Mouse (Mus musculus) kidney, postnatal 14 days (tissue): ENCODE results near the gene Schip1.

Experiments used
- DNase-seq: peaks from one replicate; pipeline ENCODE4 v3.0.0; 2022; ENCODE audit warnings: mixed read lengths

The Schip1 gene

DNA sequence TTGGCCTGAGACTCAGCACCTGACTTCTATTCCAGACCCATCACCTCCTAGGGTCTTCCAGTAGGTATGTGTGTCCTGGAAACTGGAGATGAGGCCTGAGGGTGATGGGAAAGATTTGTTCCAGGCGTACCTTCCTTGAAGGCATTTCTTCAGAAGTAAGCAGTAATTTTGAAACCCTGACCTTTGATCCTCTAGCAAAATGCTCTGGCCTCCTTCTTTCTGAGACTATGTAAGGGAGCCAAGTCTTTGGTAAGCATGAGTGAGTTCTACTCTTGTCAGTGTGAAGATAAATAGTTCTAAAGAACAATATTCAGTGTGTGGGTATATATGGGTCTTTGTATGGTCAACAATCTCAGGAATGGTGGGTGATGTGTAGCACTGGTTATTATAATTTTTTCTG, 65.8 kb downstream of the Schip1 start:
- peak; percentile 3 for DNase-seq

DNA sequence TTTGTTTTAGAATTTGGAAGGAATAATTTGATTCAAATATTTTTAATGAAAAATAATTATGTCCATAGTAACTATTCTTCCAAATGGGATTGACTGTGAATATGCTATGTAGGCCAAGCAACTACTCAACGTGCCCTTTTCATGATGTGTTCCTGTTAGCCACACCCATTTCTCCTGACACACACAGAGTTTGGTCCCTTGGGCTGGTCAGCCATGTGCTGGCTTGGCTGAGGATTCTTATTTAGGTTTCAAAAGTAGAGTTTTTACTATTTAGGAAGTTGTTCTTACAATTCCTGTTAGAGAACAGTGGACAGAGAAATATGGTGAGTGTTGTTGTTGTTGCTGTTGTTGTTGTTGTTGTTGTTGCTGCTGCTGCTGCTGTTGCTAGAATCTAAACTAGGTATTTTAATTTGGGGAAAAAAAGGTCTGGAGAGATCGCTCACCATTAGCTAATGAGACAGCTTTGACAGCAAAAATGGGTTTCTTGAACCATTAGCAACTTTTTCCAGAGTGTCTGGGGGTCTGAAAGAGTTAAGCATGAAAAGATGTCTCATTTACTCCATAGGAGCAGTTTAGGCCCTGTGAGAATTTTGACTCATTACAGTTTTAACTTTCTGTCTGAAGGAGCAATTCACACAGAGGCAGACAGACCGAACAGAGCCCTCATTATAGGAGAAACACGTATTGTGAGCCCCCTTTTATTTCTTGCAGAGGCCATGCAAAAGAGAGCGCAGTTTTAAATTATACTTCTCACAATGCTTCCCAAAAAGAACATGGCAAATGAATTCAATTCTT, 74.4 kb downstream of the Schip1 start:
- DNase-seq, result no peak

DNA sequence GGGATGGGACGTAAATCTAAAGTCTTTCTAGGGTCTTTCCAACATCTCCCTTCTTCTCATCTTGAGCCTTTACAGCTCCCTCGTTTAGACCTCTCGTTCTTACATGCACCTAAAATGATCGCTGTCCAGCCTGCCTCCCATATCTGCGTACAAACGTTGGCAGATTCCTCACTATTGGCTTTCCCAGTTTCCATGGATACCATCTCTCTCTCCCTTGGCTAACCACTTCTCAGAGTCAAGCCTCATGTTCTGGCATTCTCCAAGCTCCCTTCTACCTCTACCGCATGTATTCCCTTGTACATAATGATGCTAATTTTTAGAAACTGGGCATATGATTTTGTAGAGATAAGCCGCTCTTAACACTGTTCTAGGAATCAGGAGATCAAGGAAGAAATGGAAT, 86.1 kb downstream of the Schip1 start:
- no peak for DNase-seq

DNA sequence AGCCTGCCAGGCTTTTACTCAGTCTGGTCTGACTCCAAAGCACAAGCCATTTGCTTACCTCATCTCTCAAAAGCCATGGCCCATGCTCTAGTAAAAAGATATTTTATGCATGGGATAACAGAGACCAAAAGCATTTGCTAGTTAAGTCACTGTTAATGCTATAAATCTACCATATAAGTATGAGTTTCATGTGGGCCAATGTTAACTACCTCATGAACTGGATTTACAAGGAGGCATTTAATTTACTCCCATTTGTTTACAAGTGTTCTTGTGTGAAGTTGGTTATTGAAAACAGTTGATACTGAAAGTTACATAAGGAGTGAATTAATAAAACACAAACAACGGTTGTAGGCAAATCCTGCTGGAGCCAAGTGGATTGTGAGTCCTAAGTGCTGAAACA, 95.6 kb downstream of the Schip1 start:
- DNase-seq, result no peak

DNA sequence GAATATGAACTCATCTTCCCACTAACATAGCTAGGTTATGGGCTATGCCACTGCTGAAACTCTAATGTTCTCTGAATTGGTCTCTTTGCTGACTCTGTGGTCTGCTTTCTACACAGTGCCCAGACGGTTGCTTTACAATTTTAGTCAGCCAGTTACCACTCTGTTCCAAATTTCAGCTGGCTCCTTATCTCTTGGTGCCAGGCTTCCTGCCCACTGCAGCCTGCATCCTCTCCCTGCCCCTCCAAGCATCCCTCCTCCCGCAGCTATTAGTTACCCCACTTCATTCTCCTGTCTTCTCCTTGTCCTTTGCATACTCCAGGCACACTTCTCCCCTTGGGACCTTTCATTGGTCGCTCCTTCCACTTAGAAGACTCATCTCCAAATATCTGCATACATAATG, 96.2 kb downstream of the Schip1 start:
- no peak for DNase-seq

DNA sequence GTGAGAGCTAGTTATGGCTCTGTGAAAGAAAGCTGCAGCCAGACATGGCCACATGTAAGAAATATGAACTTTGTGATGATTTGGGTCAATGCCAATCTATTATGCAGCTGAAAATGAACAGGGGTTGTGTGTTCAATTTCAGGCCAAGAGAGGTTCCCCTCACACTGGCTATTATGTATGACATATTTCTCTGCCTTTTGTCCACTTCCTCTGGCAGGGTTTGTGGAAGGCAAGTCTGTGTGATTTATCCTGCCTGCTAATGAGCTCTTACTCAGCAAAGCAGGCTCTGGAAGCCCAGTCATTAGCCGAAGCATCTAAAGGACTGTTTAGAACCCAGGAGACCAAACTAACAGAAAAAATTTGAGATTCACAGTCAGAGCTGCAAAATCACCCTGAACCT, 113.6 kb downstream of the Schip1 start:
- DNase-seq, result no peak

DNA sequence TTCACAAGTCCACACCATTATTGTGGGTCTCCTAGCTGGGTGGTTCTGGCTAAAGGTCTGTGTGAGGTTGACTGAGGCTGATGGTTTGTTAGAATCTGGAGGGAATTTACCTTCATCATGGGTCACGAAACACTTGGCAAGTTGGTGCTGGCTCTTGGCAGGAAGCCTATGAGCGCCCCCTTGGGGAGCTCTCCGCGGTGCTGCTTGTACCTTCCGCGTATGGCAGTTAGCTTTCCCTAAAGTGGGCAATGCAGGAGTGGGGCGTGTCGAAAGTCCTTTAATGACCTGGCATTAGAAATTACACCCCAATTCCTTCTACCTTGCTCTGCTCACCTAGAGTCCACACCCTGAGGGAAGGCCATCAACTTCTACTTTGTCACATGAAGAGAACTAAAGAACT, 122.9 kb downstream of the Schip1 start:
- DNase-seq, result peak; percentile 4

DNA sequence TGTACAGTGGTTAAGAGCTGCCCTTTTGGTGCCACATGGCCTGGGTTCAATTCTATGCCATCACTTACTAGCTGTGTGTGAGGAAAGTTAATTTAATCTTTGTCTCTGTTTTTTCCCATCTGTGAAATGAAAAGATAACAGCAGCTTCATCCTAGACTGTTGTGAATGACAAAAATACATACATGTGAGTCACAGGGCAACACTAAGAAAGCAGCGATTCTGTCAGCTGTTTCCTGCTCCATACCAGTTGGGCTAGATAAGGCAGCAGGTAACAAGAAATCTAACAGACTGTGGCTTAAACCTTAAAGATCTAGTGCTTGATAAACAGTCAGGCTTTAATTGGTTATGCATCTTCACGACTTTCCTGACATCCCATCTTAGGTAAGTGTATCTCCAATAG, 124.5 kb downstream of the Schip1 start:
- DNase-seq, result no peak

DNA sequence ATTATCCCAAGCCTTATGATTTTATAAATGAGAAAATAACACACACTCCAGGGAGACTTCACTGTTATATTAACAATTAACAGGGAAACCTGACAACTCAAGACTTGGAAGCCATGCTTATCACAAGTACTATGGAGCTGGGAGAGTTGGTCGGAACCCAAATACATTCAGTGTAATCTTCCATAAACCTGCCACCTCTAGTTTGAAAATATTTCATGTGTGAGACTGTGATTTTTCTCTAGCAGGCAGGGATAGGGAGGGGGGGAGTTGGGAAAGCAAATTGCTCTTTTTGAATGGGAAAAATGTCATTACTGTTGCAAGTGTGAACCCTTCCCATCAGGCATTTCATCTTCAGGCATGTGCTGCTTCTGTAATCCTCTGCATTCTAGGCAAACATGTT, 132.3 kb downstream of the Schip1 start:
- DNase-seq, result no peak

DNA sequence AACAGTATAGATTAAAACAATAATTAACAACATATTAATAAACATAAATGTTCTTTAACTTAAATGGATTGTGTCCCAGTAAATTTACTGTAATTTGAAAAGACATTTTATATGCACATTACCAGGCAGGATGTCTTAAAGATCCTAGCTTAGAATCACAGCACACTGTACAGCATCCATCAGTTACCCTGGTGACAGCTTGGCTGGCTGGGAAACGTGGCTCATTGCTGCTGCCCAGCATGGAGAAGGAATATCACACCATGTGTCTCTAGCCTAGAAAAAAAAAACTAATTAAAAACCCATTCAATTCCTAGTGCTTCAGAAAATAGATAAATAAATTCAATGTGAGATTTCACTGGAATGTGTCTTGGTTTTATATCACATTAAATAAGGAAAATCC, 136.6 kb downstream of the Schip1 start:
- no peak for DNase-seq

DNA sequence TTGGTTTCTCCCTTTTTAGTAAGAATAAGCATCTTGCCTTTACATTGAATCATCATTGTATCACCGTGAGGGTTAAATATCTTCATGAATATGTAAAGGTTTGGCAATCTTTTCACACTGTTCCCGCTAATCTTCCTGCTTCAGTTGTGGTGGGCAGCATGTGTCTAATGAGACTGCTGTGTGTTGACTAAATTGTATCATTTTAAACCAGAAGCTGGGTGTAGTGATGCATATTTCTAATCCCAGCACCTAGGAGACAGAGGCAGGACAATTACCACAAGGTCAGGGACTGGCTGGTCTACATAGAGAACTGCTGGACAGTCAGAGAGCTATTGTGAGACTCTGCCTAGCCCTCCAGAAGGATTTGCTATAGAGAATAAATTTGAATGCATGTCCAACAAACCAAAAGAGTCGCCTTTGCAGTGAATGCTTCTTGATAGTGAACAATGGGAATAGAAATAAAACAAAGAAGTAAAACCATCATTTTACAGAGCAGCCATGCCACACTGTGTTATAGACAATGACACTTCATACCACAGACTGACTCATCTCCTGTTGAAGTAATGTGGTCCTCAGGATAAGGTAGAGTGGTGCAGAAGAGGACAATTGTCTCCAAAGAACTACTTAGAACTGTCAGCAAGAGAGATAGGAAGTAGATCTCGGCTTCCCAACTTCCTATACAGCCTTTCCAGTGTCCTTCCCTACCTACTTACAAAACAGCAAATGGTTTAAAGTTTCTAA, 137.7 kb downstream of the Schip1 start:
- DNase-seq, result no peak

DNA sequence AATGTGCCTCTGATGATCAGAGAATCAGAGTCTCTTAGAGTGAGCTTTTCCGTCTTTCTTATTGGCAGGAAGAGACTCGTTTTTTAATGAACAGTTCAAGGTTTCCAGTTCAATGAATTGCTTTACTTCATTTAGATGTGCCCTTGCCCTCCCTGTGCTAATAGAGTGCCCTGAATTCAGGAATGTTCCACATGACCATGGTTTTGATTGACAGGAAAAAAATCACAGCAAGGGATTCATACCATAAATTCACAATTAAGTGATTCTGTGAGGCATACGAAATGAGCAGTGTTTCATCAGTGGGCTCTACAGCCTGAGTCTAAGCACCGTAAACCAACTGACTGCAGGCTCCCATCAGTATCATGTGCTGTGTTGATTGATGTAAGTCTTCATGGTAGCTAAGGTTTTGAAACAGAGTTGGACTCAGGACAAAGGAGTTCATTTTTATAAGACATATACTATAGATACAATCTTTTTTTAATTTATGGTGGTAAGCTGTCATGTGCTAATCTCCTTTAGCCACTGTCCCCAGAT, 139.4 kb downstream of the Schip1 start:
- no peak for DNase-seq

DNA sequence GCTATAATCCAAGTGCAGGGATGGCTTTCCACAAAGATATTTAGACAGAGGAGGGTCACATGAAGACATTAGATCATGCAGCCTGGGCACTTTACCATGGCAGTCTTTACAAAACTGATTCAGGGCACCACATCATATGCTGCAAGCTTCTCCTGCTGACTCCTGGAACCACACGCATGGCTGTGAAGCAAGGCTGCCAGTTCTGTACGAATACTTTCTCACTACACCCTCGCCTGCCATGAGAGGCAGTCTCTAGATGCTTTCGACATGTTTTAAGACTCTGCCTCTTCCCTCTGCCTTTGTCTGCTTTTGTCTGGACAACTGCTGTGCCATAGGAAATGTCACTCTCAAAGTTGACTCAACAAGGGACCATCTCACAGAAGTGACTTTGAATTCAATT, 145.8 kb downstream of the Schip1 start:
- no peak for DNase-seq

DNA sequence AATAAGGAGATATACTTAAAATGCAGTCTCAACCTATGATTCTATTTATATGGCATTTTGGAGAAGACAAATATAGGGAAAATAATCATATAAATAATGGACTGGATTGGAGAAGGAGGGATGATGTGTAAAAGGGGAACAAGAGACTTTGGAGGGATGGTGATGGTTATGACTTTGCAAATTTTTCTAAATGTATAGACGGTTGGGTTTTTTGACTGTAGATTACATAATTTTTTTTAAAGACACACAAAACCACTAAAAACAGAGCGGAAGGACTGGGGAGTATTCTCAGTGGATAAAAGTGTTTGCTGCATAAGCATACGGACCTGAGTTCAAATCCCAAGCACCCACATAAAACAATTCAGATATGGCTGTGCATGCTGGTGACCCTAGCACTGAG, 156.8 kb downstream of the Schip1 start:
- no peak for DNase-seq

DNA sequence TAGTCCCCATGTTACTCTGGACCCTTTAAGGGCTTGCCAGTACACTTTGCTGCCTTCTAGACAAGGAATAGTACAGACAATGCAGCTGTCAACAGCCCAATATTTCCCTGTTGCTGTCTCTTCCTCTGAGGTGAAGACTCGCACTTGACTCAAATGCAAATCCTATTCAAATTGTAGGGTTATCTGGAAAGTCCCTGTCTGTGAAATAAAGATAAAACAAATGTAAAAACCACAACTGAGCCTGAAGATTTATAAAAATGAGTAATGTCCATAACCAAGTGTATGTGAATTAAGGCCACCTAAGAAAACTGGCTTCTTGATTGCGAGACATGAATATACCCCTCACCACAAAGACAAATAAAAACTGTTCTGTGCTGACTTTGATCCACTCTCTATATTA, 175.3 kb downstream of the Schip1 start:
- DNase-seq, result no peak

DNA sequence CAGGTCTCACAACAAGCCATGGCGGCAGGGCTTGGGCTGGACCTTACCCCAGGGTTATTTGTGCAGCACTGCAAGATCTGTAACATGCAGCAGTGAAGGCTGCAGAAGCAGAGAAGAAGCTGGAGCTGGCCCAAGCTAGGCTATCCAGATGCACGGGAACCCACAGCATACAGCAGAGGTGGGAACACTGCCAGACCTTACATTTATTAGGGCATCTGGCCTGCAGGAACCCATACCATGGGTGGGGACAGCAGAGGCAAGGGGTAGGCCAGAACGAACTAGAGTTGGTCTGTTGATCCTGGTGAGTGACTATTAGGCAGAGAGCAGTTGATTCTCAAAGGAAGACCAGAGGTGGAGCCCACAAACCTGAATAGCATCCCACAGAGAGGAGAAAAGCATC, 178.6 kb downstream of the Schip1 start:
- DNase-seq, result no peak

DNA sequence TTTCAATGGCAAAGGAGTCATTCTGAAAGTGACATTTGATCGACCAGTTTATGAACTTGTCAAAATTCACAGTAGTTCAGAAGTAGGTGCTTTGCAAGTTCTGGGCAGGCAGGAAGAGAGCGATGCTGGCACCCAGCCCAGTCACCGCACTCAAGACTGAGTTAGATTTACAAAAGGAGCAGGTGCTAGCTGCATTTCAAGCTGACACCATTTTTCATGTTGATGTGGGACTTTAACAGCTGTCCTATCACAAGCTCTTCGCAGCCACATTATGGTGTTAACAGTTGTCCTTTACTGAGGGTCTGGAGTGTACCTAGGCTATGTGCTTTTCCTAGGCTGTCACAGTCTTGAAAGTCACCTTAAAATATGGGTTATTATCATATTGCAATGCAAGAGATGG, 181.6 kb downstream of the Schip1 start:
- DNase-seq, result no peak

DNA sequence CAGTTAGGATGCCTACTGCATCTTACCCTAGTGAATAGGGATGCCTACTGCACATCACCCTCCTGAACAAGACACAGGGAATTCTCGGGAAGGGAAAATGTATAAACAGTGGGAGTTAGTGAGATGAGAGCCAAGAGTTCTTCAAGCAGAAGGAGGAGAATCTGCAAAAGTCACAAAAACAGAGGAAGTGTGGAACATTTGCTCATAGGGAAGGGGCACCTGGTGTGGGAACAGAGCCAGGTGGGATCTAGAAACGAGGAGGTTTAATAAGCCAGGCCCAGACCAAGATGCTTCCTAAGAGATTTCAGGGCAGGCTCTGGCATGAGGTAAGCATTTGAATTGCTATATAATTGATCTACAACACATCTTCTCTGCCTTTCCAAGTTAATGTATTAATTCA, 186.0 kb downstream of the Schip1 start:
- no peak for DNase-seq

DNA sequence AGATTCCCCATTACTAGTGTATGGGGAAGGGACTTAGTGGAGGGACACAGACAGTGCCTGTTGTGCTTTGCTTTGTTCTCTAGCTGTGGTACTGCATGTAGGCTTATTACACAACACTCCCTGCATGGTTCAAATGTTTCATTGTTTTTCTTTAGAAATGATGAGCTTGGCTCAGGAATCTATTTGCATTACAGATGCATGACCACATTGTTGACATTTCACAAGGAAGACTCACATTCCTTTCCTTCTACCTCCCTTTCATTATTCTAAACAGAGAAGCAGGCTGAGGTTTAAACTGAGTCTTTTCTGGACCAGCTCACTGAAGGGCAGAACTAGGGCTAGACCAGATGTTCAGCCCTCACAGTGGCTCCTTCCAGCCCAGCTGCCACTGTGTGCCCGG, 187.7 kb downstream of the Schip1 start:
- DNase-seq, result no peak

DNA sequence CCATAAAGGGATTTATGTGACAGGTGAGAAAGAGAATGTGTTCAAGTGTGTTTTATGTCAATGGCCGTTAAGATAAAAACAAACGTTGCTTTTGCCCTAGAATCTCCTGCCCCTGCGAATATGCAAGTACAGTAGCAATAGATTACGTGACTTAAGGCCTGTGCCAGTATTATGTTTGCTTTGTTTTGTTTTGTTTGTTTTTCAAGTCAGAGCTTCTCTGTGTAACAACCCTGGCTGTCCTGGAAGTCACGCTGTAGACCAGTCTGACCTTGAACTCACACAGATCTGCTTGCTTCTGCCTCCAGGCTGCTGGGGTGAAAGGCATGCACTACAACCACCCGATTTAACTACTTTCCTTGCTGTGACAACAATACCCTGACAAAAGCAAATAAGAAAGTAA, 197.7 kb downstream of the Schip1 start:
- DNase-seq, result no peak

DNA sequence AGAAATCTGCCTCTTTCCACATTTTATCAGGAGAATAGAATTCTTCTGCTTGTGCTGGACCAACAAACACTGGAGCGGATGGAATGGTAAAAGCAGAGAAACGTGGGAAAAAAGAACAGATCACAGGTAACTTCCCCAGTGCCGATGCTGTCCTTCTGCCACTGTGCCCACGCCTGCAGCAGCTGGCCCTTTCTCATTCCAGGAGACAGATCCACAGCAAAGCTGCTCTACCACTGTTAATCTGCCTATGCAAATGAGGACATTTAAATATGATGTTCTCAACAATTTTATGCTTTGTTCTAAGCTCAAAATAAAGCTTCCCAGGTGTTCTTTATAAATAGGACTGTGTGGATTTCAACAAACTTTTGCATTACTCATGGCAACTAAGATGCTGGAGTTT, 203.3 kb downstream of the Schip1 start:
- no peak for DNase-seq

DNA sequence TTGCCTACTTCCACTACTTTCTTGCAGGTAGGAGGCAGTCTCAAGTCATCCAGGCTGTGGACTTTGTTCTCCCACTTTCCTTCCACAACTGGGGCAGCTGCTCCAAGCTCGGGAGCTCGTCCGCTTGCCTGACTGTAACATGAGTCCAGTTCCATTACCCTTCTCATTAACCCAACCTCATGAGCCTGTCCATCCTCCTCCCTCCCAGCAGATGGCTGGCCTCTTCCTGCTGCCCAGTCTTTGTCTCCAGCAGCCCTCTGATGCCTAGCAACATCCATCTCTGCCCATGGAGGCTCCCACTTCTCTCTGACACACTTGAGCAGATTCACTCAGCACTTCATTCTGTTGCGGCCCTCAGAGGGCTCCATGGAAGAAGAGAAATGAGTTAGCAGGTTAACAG, 204.6 kb downstream of the Schip1 start:
- DNase-seq, result no peak

DNA sequence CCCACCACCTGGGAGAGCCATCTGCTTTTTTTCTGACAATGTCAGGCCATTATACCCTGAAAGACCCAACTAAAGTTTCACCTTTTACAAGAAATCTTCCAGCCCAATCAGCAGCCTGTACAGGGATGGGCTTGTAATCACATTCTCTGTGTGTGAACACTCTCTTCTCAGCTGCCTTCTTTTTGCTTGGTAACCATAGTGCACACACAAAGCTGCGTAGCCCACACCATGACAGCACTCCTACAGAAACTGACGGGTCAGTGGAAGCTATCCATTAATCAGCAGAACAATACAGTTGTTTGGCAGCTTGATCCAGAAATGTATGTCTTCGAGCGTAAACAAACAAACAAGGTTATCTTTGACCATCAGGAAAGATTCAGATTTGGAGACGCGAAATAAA, 205.6 kb downstream of the Schip1 start:
- no peak for DNase-seq

DNA sequence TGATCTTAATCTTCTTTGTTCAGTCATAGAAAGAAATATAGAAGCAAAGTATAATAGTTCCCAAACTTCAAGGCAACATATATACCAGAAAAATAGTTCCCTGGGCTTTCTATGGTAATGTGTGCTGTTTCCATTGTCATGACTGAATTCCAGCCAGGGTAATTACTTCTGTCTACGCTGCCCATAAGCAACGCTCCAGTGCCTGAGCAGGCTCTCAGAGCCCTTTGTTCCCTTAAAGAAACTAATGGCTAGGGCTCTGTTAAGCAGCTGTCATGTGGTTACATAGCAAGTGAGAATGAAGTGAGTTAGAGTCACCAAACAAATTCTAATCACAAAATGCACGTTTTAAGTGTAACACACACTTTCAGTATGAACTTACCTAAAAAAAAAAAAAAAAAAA, 206.9 kb downstream of the Schip1 start:
- no peak for DNase-seq

DNA sequence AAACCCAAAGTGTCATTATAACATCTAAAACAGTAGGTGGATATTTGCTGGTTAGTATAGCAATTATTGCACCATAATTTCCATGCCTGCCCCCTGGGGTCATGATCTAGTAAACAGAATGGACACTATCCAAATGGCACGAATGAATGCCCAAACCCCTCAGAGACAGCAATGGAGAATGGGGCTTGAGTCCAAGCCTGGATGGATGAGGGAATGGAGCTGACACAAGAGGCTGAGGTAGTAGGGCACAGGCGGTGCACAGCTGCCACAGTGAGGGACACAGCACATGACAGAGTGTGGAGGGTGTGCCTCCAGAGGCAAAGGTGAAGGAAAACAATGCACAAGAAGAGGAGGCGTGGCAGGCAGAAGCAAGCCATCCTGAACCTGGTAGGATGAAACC, 207.3 kb downstream of the Schip1 start:
- DNase-seq, result no peak
